Mouse (Mus musculus): ENCODE data around the gene Tacc3.

Tacc3 gene

DNA sequence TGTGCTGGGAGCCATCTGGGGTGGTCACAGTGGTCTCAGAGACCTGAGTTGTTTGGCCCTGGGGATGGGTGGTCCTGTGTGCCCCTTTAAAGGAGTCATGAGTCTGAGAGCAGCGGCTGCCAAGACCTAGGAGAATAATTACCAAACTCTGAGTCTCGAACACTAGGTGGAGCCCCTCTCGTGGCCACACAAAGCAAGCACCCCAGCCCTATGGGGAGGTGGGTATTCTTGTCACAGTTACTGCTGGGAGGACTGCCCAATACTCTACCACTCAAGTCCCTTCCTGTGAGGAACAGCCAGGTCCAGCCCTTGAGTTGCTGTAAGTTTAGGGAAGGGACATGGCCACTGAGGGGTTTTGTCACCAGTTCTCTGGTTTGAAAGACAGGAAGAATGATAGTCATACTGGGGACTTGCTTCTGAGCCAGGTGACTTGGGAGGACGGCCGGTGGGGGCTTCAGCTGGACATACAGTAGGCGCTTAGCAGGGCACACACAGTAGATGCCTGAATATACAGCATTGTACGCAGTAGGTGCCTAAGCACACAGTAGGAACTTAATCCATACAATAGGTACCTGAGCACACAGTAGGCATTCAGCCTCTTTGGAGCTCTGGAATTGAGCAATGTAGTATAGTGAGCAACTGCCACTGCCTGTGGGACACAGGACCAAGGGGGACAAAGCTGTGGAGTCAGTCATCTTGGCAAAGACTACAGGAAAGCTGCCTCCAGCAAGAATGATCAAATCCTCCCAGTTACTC is 26.1 kb downstream of the Tacc3 start:
- H3K27me3 ChIP-seq (ENCODE audit: insufficient read depth, low read length), result peaks cover 60% of the 10 kb centered on the region
- no peaks in the 10 kb centered on the region for H3K9me3 ChIP-seq (ENCODE audit: low read length)
- H3K4me1 ChIP-seq (replicated peaks; ENCODE audit: low read depth, low read length), result peaks cover 21% of the 10 kb centered on the region
- no peaks in the 10 kb centered on the region for H3K36me3 ChIP-seq (ENCODE audit: insufficient read depth, low read length)
- H3K4me3 ChIP-seq (replicated peaks; ENCODE audit: low read length), result no peak overlapping the region
- TF ChIP-seq NANOG (IDR thresholded peaks at IDR 0.05; ENCODE audit: borderline replicate concordance, low read length) (no peak), CTCF (conservative IDR thresholded peaks at IDR 0.05; ENCODE audit: low read length) (peak; percentile 31)

DNA sequence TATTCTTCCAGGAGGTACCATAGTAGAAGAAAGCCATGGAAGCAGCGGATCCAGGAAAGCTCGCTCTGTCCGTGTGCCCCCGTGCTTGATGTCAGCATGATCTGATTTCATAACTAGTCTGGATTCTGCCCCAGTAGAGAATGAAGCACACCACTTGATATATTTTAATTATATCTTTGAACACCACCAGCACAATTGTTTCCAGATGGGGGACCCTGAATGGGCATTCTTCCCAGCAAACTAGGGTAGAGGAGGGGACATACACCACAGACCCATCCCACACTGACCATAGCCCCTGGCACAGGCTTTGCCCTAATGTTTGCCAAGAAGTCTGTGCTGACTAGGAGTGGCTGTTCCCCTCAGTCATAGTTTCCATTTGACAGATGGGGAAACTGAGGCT is 27.0 kb downstream of the Tacc3 start:
- Histone ChIP-seq H3K36me3 (ENCODE audit: insufficient read depth, low read length) (no peaks in the 10 kb centered on the region), H3K9me3 (ENCODE audit: low read length) (no peaks in the 10 kb centered on the region), H3K4me1 (replicated peaks; ENCODE audit: low read depth, low read length) (peaks cover 30% of the 10 kb centered on the region), H3K4me3 (replicated peaks; ENCODE audit: low read length) (no peak overlapping the region), H3K27me3 (ENCODE audit: insufficient read depth, low read length) (peaks cover 69% of the 10 kb centered on the region)
- TF ChIP-seq NANOG (IDR thresholded peaks at IDR 0.05; ENCODE audit: borderline replicate concordance, low read length), result no peak
- TF ChIP-seq CTCF (conservative IDR thresholded peaks at IDR 0.05; ENCODE audit: low read length), result no peak
- no peak for TF ChIP-seq POU5F1 (IDR thresholded peaks at IDR 0.05; ENCODE audit: borderline replicate concordance, low read length)

DNA sequence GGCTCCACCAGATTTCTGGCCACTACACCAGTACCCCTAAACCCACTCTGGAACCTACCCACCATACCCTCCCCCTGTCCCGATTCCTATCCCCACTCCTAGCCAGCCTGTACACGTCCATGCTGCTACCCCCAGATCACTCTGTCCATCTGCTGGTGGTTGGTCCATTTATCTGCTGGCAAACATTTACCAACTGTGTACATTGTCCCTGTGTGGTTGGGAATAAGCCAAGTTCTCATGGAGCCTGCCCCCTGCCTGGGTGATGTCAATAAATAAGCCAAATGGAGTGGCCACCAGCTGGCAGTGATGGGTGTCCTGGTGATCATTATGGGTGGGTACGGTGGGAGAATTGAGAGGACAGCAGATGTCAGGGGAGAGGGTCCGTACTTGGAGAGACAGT is 29.2 kb downstream of the Tacc3 start:
- peaks cover 23% of the 10 kb centered on the region for H3K4me1 ChIP-seq (replicated peaks; ENCODE audit: low read depth, low read length)

DNA sequence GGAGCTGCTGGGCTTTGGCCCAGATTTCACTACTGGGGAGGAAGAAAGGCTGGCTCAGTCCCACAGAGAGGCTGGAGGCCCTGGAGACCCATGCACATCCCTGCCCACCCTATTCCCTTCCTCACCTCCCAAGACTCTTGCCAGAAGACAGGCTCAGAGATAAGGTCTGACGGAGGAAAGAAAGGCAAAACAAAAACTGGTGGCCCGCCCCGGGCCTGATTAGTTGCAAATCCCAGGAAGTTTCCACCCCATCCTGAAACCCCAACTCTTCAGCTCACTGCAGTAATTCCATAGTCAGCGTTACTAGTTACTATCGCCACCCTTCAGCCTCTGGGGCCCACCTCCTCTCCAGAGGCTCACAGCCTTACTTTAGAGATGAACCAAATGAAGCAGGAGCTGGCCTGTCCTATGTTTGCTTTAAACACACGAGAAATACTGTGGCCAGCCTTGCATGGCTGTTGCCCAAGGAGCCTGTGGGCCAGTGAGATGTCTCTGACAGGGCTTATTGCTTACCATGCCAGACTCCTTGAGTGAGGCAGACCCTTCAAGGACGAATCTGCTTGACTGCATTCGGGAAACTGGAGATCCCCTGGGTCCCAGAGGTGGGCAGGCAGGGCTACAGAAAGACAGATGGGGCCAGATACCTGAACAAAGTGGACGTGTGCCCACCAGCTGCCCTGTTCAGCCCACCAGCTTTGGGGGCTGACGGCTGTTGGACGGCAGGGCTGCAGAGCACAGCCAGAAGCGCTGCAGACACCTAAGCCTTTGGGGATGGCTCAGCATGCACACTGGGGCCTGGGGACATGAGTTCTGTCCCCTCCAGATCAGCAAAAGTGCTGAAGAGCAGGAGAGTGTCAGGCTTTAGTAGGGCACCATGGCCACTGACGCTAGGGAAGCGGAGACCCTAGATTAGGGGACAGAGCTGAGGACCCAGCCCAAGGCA is 30.6 kb downstream of the Tacc3 start:
- Histone ChIP-seq H3K36me3 (ENCODE audit: insufficient read depth, low read length) (no peaks in the 10 kb centered on the region), H3K4me1 (replicated peaks; ENCODE audit: low read depth, low read length) (peaks cover 34% of the 10 kb centered on the region), H3K9me3 (ENCODE audit: low read length) (no peaks in the 10 kb centered on the region), H3K27me3 (ENCODE audit: insufficient read depth, low read length) (peaks cover 95% of the 10 kb centered on the region), H3K4me3 (replicated peaks; ENCODE audit: low read length) (peak overlapping the region; percentile 64)
- TF ChIP-seq CTCF (conservative IDR thresholded peaks at IDR 0.05; ENCODE audit: low read length), result no peak
- no peak for TF ChIP-seq POU5F1 (IDR thresholded peaks at IDR 0.05; ENCODE audit: borderline replicate concordance, low read length)
- TF ChIP-seq NANOG (IDR thresholded peaks at IDR 0.05; ENCODE audit: borderline replicate concordance, low read length), result no peak

More for the DNA sequence above, 29.2 kb downstream of the Tacc3 start:
- no peaks in the 10 kb centered on the region for H3K36me3 ChIP-seq (ENCODE audit: insufficient read depth, low read length)
- no peak overlapping the region for H3K4me3 ChIP-seq (replicated peaks; ENCODE audit: low read length)
- H3K9me3 ChIP-seq (ENCODE audit: low read length), result no peaks in the 10 kb centered on the region
- peaks cover 89% of the 10 kb centered on the region for H3K27me3 ChIP-seq (ENCODE audit: insufficient read depth, low read length)
- no peak for TF ChIP-seq POU5F1 (IDR thresholded peaks at IDR 0.05; ENCODE audit: borderline replicate concordance, low read length)
- no peak for TF ChIP-seq CTCF (conservative IDR thresholded peaks at IDR 0.05; ENCODE audit: low read length)
- TF ChIP-seq NANOG (IDR thresholded peaks at IDR 0.05; ENCODE audit: borderline replicate concordance, low read length), result no peak

DNA sequence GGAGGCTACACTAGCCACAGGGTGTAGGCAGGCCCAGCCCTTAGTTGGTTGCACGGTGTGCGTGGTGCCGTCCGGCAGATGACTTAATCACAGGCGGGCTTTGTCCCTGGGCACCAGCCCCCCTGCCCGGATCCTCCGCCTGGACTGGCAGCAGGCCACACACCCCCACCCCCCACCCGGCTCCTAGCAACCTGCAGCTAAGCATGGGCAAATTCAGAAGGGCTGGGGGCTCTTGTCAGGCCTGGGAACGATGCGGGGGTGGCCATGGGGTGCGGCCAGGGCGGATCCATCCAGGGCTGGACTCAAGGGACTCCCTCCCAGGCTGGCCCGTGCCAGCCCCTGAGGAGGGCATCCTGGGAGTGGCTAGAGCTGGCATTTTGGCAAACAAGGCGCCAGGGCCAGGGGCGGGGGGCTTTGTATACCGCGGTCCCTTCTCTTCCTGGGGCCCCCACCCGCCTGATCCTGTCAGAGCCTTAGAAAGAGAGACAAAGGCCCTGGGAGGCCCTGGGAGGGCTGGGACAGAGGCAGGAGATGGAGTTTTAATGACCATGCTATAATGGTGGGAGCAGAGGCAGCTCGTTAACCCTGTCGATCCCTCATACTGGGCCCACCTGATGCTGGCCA is 31.4 kb downstream of the Tacc3 start:
- Histone ChIP-seq H3K4me1 (replicated peaks; ENCODE audit: low read depth, low read length) (peaks cover 39% of the 10 kb centered on the region), H3K27me3 (ENCODE audit: insufficient read depth, low read length) (peaks cover 99% of the 10 kb centered on the region), H3K36me3 (ENCODE audit: insufficient read depth, low read length) (no peaks in the 10 kb centered on the region), H3K4me3 (replicated peaks; ENCODE audit: low read length) (peak overlapping the region; percentile 64), H3K9me3 (ENCODE audit: low read length) (no peaks in the 10 kb centered on the region)
- TF ChIP-seq NANOG (IDR thresholded peaks at IDR 0.05; ENCODE audit: borderline replicate concordance, low read length) (no peak), POU5F1 (IDR thresholded peaks at IDR 0.05; ENCODE audit: borderline replicate concordance, low read length) (no peak), CTCF (conservative IDR thresholded peaks at IDR 0.05; ENCODE audit: low read length) (no peak)

DNA sequence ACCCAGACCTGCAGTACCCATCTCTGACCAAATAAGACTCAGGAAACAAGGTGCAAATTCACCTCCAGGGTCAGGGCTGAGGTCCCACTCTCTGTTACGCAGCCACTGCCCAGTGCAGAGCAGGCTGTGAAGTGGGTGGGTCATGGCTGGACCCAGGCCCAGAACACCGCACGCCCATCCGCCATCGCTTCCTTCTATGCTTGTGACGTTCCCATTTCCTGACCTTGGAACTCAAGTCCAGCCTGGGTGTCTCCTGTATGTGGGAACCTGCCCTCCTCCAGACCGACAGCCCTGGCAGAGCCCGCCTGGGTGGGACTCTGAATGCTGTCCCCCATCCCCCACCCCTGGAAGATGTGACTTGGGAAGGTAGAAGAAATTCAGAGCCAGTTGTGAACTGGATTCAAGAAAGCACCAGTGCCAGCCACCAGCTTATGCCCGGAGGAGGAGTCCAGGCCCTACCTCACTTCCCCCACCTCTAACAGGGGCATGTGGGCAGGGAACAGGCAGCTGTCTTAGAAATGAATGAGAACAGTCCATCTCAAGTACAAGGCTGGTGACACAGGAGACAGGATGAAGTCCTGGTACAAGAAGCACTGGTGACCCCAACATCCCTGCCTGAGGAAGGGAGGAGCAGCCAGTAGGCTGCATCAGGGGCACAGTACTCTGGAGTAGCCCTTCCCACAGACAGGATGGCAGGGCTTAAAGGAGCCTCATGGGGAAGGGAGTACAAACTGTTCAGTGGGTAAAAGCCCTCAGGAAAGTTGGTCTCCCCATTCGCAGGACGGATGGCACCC is 32.1 kb downstream of the Tacc3 start:
- peaks cover 98% of the 10 kb centered on the region for H3K27me3 ChIP-seq (ENCODE audit: insufficient read depth, low read length)
- H3K9me3 ChIP-seq (ENCODE audit: low read length), result no peaks in the 10 kb centered on the region
- H3K4me3 ChIP-seq (replicated peaks; ENCODE audit: low read length), result peak overlapping the region; percentile 64
- TF ChIP-seq POU5F1 (IDR thresholded peaks at IDR 0.05; ENCODE audit: borderline replicate concordance, low read length) (no peak), CTCF (conservative IDR thresholded peaks at IDR 0.05; ENCODE audit: low read length) (no peak), NANOG (IDR thresholded peaks at IDR 0.05; ENCODE audit: borderline replicate concordance, low read length) (no peak)
- peaks cover 44% of the 10 kb centered on the region for H3K4me1 ChIP-seq (replicated peaks; ENCODE audit: low read depth, low read length)
- H3K36me3 ChIP-seq (ENCODE audit: insufficient read depth, low read length), result no peaks in the 10 kb centered on the region

DNA sequence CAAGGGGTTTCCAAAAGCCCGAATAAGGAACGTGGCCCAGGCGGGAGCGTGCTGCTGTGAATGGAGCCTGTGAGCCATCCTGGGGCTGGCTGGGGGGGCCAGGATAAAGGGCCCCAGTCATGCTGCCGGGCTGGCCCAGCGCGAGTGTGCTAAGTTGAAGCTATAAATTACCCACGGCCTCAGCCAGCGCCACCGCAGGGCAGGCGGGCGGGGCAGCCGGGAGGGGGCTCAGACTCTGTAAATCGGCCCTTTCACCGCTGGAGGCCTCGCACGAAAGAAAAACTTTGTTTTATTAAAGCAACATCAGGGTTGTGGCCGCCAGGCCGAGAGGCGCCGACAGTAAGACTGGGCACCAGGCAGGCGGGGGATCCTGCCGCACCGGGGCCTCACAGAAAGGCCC is 34.5 kb downstream of the Tacc3 start:
- Histone ChIP-seq H3K4me3 (replicated peaks; ENCODE audit: low read length) (peak overlapping the region; percentile 67), H3K4me1 (replicated peaks; ENCODE audit: low read depth, low read length) (peaks cover 58% of the 10 kb centered on the region), H3K27me3 (ENCODE audit: insufficient read depth, low read length) (peaks cover 98% of the 10 kb centered on the region), H3K9me3 (ENCODE audit: low read length) (no peaks in the 10 kb centered on the region), H3K36me3 (ENCODE audit: insufficient read depth, low read length) (no peaks in the 10 kb centered on the region)
- TF ChIP-seq NANOG (IDR thresholded peaks at IDR 0.05; ENCODE audit: borderline replicate concordance, low read length), result no peak
- TF ChIP-seq CTCF (conservative IDR thresholded peaks at IDR 0.05; ENCODE audit: low read length), result no peak
- no peak for TF ChIP-seq POU5F1 (IDR thresholded peaks at IDR 0.05; ENCODE audit: borderline replicate concordance, low read length)

All from E14TG2a.4 (cell line).